Mouse (Mus musculus) hindbrain, postnatal 0 days (tissue): ENCODE results near the gene Rpl9-ps1. TPM values are rescaled to one million over a fixed set of nuclear protein-coding genes. Genes with fewer than 3 reads are reported as not detected.

ENCODE experiments used
- ATAC-seq: fragments of 200-750 bp; cut with Nextera tagmentation; 2 replicates; pipeline ENCODE4 v1.8.0; 2017; ENCODE audit warnings: mild to moderate bottlenecking, moderate TSS enrichment, moderate library complexity
- DNase-seq: peaks from one replicate; pipeline ENCODE4 v3.0.0-alpha.2; 2015; ENCODE audit warnings: low spot score
- H3K27ac ChIP-seq: fragments of 300-500 bp; sonication (generic); 2 replicates; pipeline ENCODE4 v1.5.1; 2014; ENCODE audit warnings: mild to moderate bottlenecking
- H3K27me3 ChIP-seq: fragments of 300-500 bp; sonication (generic); 2 replicates; pipeline ENCODE4 v1.6.1; 2014; ENCODE audit warnings: low read length, mixed read lengths; ENCODE audit not compliant: insufficient read depth
- H3K36me3 ChIP-seq: fragments of 300-500 bp; sonication (generic); 2 replicates; pipeline ENCODE4 v1.6.1; 2014; ENCODE audit warnings: low read length, mixed read lengths; ENCODE audit not compliant: insufficient read depth
- H3K4me1 ChIP-seq: fragments of 300-500 bp; sonication (generic); 2 replicates; pipeline ENCODE4 v1.6.1; 2014; ENCODE audit warnings: antibody characterized with exemption, low read length, mixed read lengths; ENCODE audit not compliant: insufficient read depth
- H3K4me2 ChIP-seq: fragments of 300-500 bp; sonication (generic); 2 replicates; pipeline ENCODE4 v1.6.1; 2014; ENCODE audit warnings: low read depth, mild to moderate bottlenecking, low read length, moderate library complexity, mixed read lengths
- H3K4me3 ChIP-seq: fragments of 300-500 bp; sonication (generic); 2 replicates; pipeline ENCODE4 v1.5.1; 2014; ENCODE audit warnings: low read length
- H3K9ac ChIP-seq: fragments of 300-500 bp; sonication (generic); replicated peaks from 2 replicates; pipeline ENCODE4 v1.6.1; 2014; ENCODE audit warnings: mild to moderate bottlenecking, low read length, moderate library complexity, mixed read lengths
- H3K9me3 ChIP-seq: fragments of 300-500 bp; sonication (generic); 2 replicates; pipeline ENCODE4 v1.6.1; 2016; ENCODE audit warnings: low read length, mixed read lengths
- CTCF ChIP-seq: IDR thresholded peaks from 2 replicates; pipeline ENCODE4 v1.5.1; 2016; ENCODE audit warnings: antibody characterized with exemption, control low read depth, low read depth
- WGBS: fragments of 180-500 bp; shearing (Covaris S2); extraction: QIAGEN DNeasy Blood & Tissue Kit; methylation state at CpG from one replicate; pipeline ENCODE4 v1.1.7; 2014; 5-methylcytosine and 5-hydroxymethylcytosine counted together
- polyA plus RNA-seq: library from polyadenylated mRNA; unstranded; fragments of >200 nt; fragmentation: Nextera tagmentation; extraction: Ambion mirVana; gene quantifications from 2 replicates; pipeline ENCODE4 v1.2.1, GENCODE M21; 2015
- total RNA-seq: library from RNA; depleted of rRNA; stranded (reverse); fragments of >200 nt; gene quantifications from 2 replicates; pipeline ENCODE4 v1.2.3, GENCODE M21; 2014

Rpl9-ps1 gene
- total and polyA plus RNA-seq, 2 experiments from 2014 or later, result not detected

DNA sequence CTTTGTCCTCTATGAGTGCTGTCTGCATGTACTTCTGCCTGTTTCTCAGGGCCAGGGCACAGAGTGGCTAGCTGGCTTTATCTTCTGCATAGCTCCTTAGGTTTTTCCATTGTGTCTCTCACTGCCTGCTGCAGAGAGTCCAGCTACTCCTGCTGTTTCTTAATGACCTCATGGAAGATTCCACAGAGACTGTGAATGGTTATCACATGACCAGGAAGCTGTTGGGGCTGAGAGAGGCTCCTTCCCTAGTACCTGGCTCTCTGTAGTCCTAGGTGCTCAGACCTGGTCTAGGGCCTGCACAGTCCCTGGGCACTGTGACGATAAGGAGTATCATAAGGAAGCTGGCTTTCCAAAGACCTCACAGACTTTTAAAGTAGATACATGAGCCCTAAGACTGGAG lies 14.8 kb downstream of the Rpl9-ps1 start:
- H3K4me2 ChIP-seq, result no peak overlapping the region
- H3K36me3 ChIP-seq, result no peaks in the 10 kb centered on the region
- WGBS, result 94% methylated on average over 1 of the region's 1 CpGs
- no peak for DNase-seq
- H3K27ac ChIP-seq, result no peak overlapping the region
- H3K9ac ChIP-seq, result no peak overlapping the region
- H3K4me1 ChIP-seq, result no peaks in the 10 kb centered on the region
- TF ChIP-seq CTCF, result no peak
- no peak for ATAC-seq
- no peaks in the 10 kb centered on the region for H3K27me3 ChIP-seq
- no peak overlapping the region for H3K4me3 ChIP-seq
- H3K9me3 ChIP-seq, result no peaks in the 10 kb centered on the region

DNA sequence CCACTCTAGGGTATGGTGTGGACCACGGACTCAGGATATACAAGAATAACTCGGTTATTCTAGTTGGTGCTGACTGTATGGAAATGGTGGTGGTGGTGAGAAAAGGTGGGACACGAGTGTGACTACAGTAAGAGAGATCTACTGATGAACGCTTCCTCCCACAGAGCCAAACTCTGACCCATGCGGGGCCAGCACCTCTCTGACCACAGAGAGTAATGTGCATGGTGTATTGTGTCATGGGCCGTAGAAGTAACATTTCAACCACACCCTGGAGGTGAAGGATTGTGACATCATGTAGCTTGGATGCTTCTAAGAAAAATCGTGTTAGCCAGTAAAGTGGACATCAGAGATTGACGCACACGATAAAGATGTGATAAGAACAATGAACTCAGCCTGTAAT lies 16.6 kb downstream of the Rpl9-ps1 start:
- no peak for DNase-seq
- Histone ChIP-seq H3K4me3 (no peak overlapping the region), H3K9ac (no peak overlapping the region), H3K27ac (no peak overlapping the region), H3K36me3 (no peaks in the 10 kb centered on the region), H3K4me2 (no peak overlapping the region), H3K27me3 (no peaks in the 10 kb centered on the region), H3K4me1 (no peaks in the 10 kb centered on the region), H3K9me3 (no peaks in the 10 kb centered on the region)
- TF ChIP-seq CTCF, result no peak
- WGBS, result 91% methylated on average over 9 of the region's 9 CpGs
- no peak for ATAC-seq

DNA sequence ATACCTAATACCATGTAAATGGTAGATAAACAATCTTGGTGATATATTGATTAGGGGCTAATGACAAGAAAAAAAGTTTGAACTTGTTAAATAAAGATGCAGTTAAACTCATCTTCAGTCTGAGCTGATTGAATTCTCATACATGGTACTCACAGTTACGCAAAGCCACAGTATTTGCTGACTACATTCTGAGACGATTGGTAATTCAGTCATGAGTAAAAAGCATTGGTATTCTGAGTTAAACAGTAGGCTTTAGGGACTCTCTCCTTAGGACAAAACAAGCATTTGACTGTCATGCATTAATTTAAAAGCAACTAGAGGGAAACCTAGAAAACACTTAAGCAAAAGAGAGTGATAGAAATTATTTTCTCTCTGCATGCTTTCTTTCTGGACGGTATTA lies 21.8 kb downstream of the Rpl9-ps1 start:
- ATAC-seq, result no peak
- Histone ChIP-seq H3K4me3 (no peak overlapping the region), H3K9me3 (no peaks in the 10 kb centered on the region), H3K27me3 (no peaks in the 10 kb centered on the region), H3K4me2 (no peak overlapping the region), H3K4me1 (no peaks in the 10 kb centered on the region), H3K27ac (no peak overlapping the region), H3K9ac (no peak overlapping the region), H3K36me3 (no peaks in the 10 kb centered on the region)
- no peak for DNase-seq
- TF ChIP-seq CTCF, result no peak
- WGBS, result 91% methylated on average over 3 of the region's 3 CpGs

DNA sequence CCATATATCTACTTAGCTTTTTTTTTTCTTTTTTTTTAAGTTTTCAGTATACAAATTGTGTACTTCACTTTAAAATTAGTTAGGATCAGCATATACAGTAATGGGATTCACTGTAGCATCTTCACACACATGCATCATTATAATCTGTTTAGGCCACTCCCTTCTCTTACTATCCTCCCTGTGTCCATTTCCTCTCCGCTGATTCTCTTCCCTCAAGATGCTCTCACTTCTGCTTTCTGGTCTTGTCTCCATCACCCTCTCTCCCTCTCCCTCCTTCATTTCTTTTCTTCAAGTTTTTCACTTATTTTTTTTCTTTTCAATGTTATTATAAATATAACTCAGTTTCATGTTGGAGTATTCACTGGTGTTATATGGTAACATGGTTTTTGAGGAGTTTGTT lies 26.4 kb downstream of the Rpl9-ps1 start:
- no peak overlapping the region for H3K27ac ChIP-seq
- no peak for TF ChIP-seq CTCF
- no peak for DNase-seq
- no peak overlapping the region for H3K9ac ChIP-seq
- H3K36me3 ChIP-seq, result no peaks in the 10 kb centered on the region
- ATAC-seq, result no peak
- no peaks in the 10 kb centered on the region for H3K4me1 ChIP-seq
- 96% methylated on average over 1 of the region's 1 CpGs for WGBS
- no peak overlapping the region for H3K4me2 ChIP-seq
- H3K4me3 ChIP-seq, result no peak overlapping the region
- no peaks in the 10 kb centered on the region for H3K9me3 ChIP-seq
- no peaks in the 10 kb centered on the region for H3K27me3 ChIP-seq

DNA sequence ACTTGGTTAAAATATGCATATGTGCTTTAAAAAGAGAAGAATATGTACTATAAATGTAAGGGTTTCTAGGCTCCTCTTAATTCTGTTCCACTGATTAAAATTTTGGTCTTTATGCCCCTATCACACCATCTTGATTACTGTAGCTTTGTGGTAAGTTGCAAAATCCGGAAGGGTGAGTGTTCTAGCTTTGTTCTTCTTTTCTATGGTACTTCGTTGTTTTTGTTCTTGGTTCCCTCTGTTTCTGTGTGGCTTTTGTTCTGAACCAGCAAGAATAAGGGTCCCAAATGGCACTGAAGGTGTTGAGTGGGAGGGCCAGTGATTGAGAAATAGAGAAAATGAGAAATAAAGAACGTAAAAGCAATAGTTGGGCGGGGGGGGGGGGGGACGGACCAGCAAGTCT lies 27.2 kb downstream of the Rpl9-ps1 start:
- WGBS, result 58% methylated on average over 5 of the region's 5 CpGs

DNA sequence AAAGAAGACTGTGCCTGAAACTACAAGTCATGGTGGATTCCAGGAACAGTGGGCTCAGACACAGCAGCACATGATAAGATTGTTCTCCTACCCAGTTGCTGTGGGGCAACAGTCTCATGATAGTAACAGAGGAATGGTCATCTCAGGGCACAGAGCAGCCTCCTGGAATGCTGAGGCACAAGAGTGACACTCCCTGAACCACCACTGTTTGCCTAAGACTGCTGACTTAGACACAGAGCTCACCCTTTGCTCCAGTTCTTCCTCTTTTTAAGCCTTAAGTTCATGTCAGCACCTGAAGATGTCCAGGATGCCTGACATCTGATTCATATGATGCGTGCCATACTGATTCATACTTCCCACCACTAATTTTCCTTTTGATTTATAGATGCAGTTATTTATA lies 28.8 kb downstream of the Rpl9-ps1 start:
- Histone ChIP-seq H3K9me3 (no peaks in the 10 kb centered on the region), H3K36me3 (no peaks in the 10 kb centered on the region), H3K27ac (no peak overlapping the region), H3K27me3 (no peaks in the 10 kb centered on the region), H3K9ac (no peak overlapping the region), H3K4me3 (no peak overlapping the region), H3K4me2 (no peak overlapping the region), H3K4me1 (no peaks in the 10 kb centered on the region)
- 94% methylated on average over 1 of the region's 1 CpGs for WGBS
- ATAC-seq (no peak), DNase-seq (no peak)
- TF ChIP-seq CTCF, result no peak

More for the DNA sequence above, 27.2 kb downstream of the Rpl9-ps1 start:
- H3K27ac ChIP-seq, result no peak overlapping the region
- no peaks in the 10 kb centered on the region for H3K4me1 ChIP-seq
- H3K9ac ChIP-seq, result no peak overlapping the region
- H3K4me3 ChIP-seq, result no peak overlapping the region
- H3K36me3 ChIP-seq, result no peaks in the 10 kb centered on the region
- ATAC-seq (no peak), DNase-seq (no peak)
- H3K27me3 ChIP-seq, result no peaks in the 10 kb centered on the region
- no peak overlapping the region for H3K4me2 ChIP-seq
- no peak for TF ChIP-seq CTCF
- no peaks in the 10 kb centered on the region for H3K9me3 ChIP-seq

DNA sequence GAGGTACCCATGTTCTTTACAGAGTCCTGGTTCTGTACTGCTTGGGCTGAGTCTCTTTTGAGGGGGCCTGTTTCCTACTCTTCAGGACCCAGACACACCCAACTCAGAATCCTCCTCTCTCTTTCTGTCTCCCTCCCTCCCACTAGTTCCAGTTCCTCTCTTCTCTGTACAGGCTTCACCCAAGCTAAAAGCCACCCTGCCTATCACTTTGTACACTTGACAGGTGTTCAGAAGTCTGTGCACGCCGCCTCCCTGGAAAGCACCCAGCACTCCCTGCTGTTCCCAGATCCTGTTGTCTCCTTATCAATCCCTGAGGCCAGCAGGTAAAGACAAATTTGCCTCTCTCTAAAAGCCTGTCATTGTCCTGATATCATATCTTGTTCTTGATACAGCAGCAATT lies 34.5 kb downstream of the Rpl9-ps1 start:
- Histone ChIP-seq H3K9me3 (no peaks in the 10 kb centered on the region), H3K27me3 (no peaks in the 10 kb centered on the region), H3K9ac (no peak overlapping the region), H3K36me3 (no peaks in the 10 kb centered on the region), H3K4me3 (no peak overlapping the region), H3K27ac (no peak overlapping the region), H3K4me1 (no peaks in the 10 kb centered on the region), H3K4me2 (no peak overlapping the region)
- TF ChIP-seq CTCF, result no peak
- ATAC-seq, result no peak
- 65% methylated on average over 2 of the region's 2 CpGs for WGBS
- no peak for DNase-seq
